Mouse (Mus musculus): ENCODE measurements around the gene Nfkb1.

DNA sequence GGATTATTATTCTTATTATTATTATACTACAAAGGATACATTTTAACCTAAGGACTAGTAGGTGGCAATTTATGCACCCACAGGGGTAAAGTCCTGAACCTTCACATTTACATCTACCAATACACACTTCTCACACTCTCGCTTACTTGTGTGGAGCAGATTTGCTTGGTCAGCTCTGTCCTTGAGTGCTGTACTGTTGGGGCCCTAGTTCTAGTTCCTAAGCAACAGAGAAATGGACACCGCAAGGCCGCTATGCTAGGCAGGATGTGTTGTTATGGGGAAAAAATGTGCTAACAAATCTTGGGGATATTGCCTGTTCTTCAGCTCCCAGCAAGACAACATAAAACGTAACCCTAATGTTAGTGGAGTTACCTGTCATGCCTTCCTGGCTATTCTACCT is 99.3 kb downstream of the Nfkb1 start:
- no peak for TF ChIP-seq CTCF (IDR thresholded peaks at IDR 0.05; ENCODE audit: control insufficient read depth, insufficient read depth, insufficient read length)
- TF ChIP-seq USF1 (IDR thresholded peaks at IDR 0.05; ENCODE audit: low read depth): no peak
- no peak for TF ChIP-seq MYOG (IDR thresholded peaks at IDR 0.05; ENCODE audit: control insufficient read depth, extremely low read depth, insufficient read length)
- no peak for TF ChIP-seq CEBPB (IDR thresholded peaks at IDR 0.05; ENCODE audit: low read depth)
- TF ChIP-seq MAX (IDR thresholded peaks at IDR 0.05): no peak

All from C2C12 (cell line).